ENCODE assay signal across 8 mouse cellular contexts in genomic region chr6:47877058-47877457, GRCm38 (mm10). TPM values are rescaled to one million over a fixed set of nuclear protein-coding genes. Genes with fewer than 3 reads are reported as not detected.
DNase-seq lines count a peak whose midpoint lies in the region; ATAC-seq lines count a peak whose summit lies in the region.

Zfp282 (plus strand) TSS chr6:47877204.

- peaks cover 20% of the 10 kb centered on the region for H3K36me3 ChIP-seq in heart, embryonic 10.5 days
- no peaks in the 10 kb centered on the region for H3K36me3 ChIP-seq in forebrain, embryonic 11.5 days (ENCODE audit: control insufficient read depth, insufficient read depth, low read length)
- peaks cover 9% of the 10 kb centered on the region; the same call in 1 of the 2 replicates for H3K36me3 ChIP-seq in neural tube, embryonic 14.5 days (ENCODE audit: control insufficient read depth, insufficient read depth, low read length)

- H3K4me2 ChIP-seq in forebrain, embryonic 11.5 days (ENCODE audit: low read depth, low read length, severe bottlenecking), result peak within 1 kb of the TSS; percentile 92
- peak within 1 kb of the TSS; percentile 97 for H3K4me2 ChIP-seq in neural tube, embryonic 14.5 days (ENCODE audit: low read depth, low read length)

- DNase-seq in heart, embryonic 10.5 days (ENCODE audit: low spot score), result no peak
- no peak for DNase-seq in heart, postnatal 14 days
- no peak for DNase-seq in forebrain, embryonic 11.5 days (ENCODE audit: low spot score)
- DNase-seq in left cerebral cortex, postnatal 10 days (ENCODE audit: extremely low spot score in 1 of 2, low spot score in 2 of 2), result no peak
- no peak for DNase-seq in cerebellum, adult 9-11 months

- H3K4me3 ChIP-seq in heart, embryonic 10.5 days, result peak within 1 kb of the TSS; percentile 96
- H3K4me3 ChIP-seq in forebrain, embryonic 11.5 days (ENCODE audit: low read depth, low read length), result peak within 1 kb of the TSS; percentile 96
- peak within 1 kb of the TSS; percentile 96 for H3K4me3 ChIP-seq in neural tube, embryonic 14.5 days (ENCODE audit: low read depth, low read length)

- peaks cover 22% of the 10 kb centered on the region for H3K4me1 ChIP-seq in heart, embryonic 10.5 days
- peaks cover 10% of the 10 kb centered on the region for H3K4me1 ChIP-seq in forebrain, embryonic 11.5 days (replicated peaks; ENCODE audit: control insufficient read depth, insufficient read depth, low read length)
- peaks cover 14% of the 10 kb centered on the region for H3K4me1 ChIP-seq in neural tube, embryonic 14.5 days (ENCODE audit: control insufficient read depth, insufficient read depth, low read length)

- 5% methylated on average over 9 of the region's 9 CpGs for WGBS in heart, embryonic 10.5 days
- WGBS in forebrain, embryonic 11.5 days, result 8% methylated on average over 9 of the region's 9 CpGs
- 9% methylated on average over 9 of the region's 9 CpGs for WGBS in neural tube, embryonic 14.5 days

- intact Hi-C loops in heart, postnatal 14 days (cut with DNase I), result loop anchor here (5.0 kb wide), 2 partner anchors 40 to 45 kb away; partner anchors contain the start of genes Zfp212 and Zfp398
- intact Hi-C loops in left cerebral cortex, postnatal 10 days (cut with DNase I), result loop anchor here (5.0 kb wide), 1 partner anchor 40 kb away; the partner anchor contains the start of gene Zfp398

- peak; percentile 8 for ATAC-seq in CD4-positive, CD25-positive, alpha-beta regulatory T cell, adult 4 months
- ATAC-seq in forebrain, embryonic 11.5 days (replicated peaks; ENCODE audit: low FRiP score), result no peak
- no peak for ATAC-seq in neural tube, embryonic 14.5 days (ENCODE audit: low read depth)
- ATAC-seq in monocyte, adult 5-6 weeks (replicated peaks; ENCODE audit: insufficient number of reproducible peaks, low FRiP score, low TSS enrichment, poor library complexity, severe bottlenecking), result no peak

- H3K9me3 ChIP-seq in heart, embryonic 10.5 days, result no peaks in the 10 kb centered on the region
- no peaks in the 10 kb centered on the region for H3K9me3 ChIP-seq in forebrain, embryonic 11.5 days (ENCODE audit: control insufficient read depth, low read length)
- no peaks in the 10 kb centered on the region for H3K9me3 ChIP-seq in neural tube, embryonic 14.5 days (ENCODE audit: control insufficient read depth, low read length)

- peak within 1 kb of the TSS; percentile 96 for H3K9ac ChIP-seq in forebrain, embryonic 11.5 days (ENCODE audit: low read length)
- H3K9ac ChIP-seq in neural tube, embryonic 14.5 days (replicated peaks; ENCODE audit: low read depth, low read length), result peak within 1 kb of the TSS; percentile 94

- no peaks in the 10 kb centered on the region for H3K27me3 ChIP-seq in heart, embryonic 10.5 days (ENCODE audit: insufficient read depth, poor library complexity, severe bottlenecking)
- H3K27me3 ChIP-seq in forebrain, embryonic 11.5 days (ENCODE audit: control insufficient read depth, insufficient read depth, low read length), result no peaks in the 10 kb centered on the region
- no peaks in the 10 kb centered on the region for H3K27me3 ChIP-seq in neural tube, embryonic 14.5 days (ENCODE audit: control insufficient read depth, insufficient read depth, low read length)

- H3K27ac ChIP-seq in heart, embryonic 10.5 days, result peak within 1 kb of the TSS; percentile 99
- H3K27ac ChIP-seq in forebrain, embryonic 11.5 days (ENCODE audit: low read depth, low read length), result peak within 1 kb of the TSS; percentile 96
- H3K27ac ChIP-seq in neural tube, embryonic 14.5 days (ENCODE audit: low read depth, low read length), result peak within 1 kb of the TSS; percentile 95

RNA-seq across cellular contexts. Expression of gene Zfp282, which starts in this region (rescaled TPM):
- polyA plus RNA-seq in heart, embryonic 10.5 days (2016; fragmentation: Nextera tagmentation; extraction: Ambion mirVana), result 9.4 and 11.2 TPM in 2 replicates
- 1 to 10 TPM; 8.5 to 9.1 TPM for total RNA-seq in heart, postnatal 14 days (2021)
- 1 to 10 TPM; 2.5 to 3.2 TPM for polyA plus RNA-seq in CD4-positive, CD25-positive, alpha-beta regulatory T cell, adult 4 months (2017; shearing (Covaris generic))
- 17.8 and 19.4 TPM in 2 replicates for polyA plus RNA-seq in forebrain, embryonic 11.5 days (2014; fragmentation: Nextera tagmentation; extraction: Ambion mirVana)
- total RNA-seq in left cerebral cortex, postnatal 10 days (2021), result 10 to 100 TPM; 26.6 to 28.1 TPM
- polyA plus RNA-seq in neural tube, embryonic 14.5 days (2014; fragmentation: Nextera tagmentation; extraction: Ambion mirVana), result 15.9 and 18.3 TPM in 2 replicates
- total RNA-seq in monocyte, adult 5-6 weeks (2017), result 6.9 to 11.4 TPM (median 7.5 TPM) in 3 replicates
